Mouse (Mus musculus): ENCODE measurements at regions not wholly inside any gene's neighbourhood (a gene's known extent, or its start where the extent isn't known, plus 50 kb on each side); places are given as distances from the start of the nearest gene placed in this dataset.

- TF ChIP-seq POLR2A (IDR thresholded peaks at IDR 0.05; ENCODE audit: extremely low read depth, insufficient read depth, low read length) (no peak), CTCF (IDR thresholded peaks at IDR 0.05; ENCODE audit: extremely low read depth, insufficient read depth, low read length) (no peak)
These were observed 351.5 kb downstream of the Kcnh5 start for GRCm38 (mm10) chr12:74825664-74826063.
